Mouse (Mus musculus) adrenal gland, postnatal 36 days (tissue): ENCODE data around the gene Gm13889. TPM values are rescaled to one million over a fixed set of nuclear protein-coding genes. Genes with fewer than 3 reads are reported as not detected.
A peak's percentile ranks its signal among the peaks of the same experiment; 100 is the strongest.

Experiments
- DNase-seq, 2 experiments: peaks; one replicate each; pipeline ENCODE4 v3.0.0; 2021; ENCODE audit warnings: mixed read lengths in 1 of 2
- total RNA-seq, 2 experiments: library from RNA; stranded (reverse); gene quantifications; 2 replicates each; pipeline ENCODE4 v1.2.3; 2021

Gm13889 gene
- total RNA-seq, 2 experiments from 2014 or later: 30.9 to 72.6 TPM

DNA sequence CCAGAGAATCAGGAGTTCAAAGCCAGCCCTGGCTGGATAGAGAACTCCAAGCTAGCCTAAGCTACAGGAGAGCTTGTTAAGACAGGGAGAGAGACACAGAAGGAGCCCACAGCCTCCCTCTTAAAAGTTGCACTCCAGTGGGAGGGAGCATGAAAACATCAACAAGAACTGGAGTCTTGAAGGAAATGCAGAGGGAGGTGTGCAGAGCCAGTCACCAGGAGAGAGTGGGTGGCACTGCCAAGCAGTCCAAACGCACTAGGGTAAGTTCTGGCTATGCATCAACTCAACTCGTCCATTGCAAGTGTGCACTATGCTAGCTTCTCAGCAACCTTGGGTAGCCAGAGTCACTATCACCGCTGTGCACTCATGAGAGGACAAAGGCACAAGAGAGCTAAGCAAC is 1.2 kb upstream of the Gm13889 start:
- DNase-seq: no peak

DNA sequence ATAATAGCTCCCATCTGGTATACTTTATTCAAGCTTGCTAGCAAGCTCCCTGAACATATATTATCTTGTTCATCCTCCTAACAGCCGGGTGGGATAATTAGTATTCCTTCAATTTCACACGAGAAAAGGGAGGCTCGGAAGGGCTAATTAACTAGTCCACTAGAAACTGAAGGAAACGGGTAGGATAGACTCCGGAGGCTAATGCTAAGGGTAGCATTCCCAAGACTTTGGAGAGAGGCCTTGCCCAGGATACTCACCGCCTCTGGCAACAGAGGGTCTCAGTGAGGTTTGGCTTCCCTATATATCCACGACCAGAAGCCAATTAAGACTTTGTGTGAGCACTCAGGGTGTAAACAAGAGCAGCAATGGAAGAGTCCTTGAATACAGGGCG is 779 bp upstream of the Gm13889 start:
- no peak for DNase-seq

DNA sequence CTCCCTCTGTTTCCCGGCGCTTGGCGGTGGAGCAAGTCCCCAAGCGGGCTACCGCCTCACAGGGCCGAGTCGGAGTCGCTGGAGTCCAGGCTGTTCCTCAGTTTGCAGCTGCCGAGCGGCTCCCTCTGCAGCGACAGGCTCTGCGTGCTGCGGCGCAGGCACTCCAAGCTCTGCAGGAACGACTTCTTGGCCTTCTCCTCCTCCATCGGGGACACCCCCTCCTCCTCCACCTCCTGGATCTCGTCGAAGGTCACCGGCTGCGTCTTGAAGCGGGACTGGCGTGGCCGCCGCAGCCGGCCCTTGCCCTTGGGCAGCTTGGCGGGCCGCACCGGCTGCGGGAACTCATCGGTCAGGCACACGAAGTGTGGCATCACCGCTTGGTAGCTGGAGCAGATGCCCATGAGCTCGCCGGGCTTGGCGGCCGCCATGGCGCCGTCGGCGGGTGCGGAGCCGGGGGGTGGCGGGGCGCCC is 635 bp downstream of the Gm13889 start:
- DNase-seq: peak; percentile 65 to 74

DNA sequence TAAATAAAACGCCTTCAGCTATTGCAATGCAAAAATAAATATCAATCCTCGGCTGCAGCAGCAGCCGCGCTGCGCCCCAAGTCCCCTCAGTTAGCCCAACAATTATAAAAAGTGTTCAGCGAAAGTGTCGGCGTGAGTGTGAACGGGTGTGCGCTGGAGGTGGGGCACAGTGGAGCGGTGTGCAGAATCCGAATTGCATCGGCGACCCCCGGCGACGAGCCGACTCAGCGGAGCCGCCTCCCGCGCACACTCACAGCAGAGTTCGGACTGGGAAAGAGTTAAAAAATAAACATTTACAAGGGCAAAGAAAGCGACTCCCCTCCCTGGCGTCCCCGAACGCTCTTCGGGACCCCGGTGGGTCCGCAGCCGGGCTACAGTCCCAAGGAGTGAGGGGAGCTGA is 1.1 kb downstream of the Gm13889 start:
- no peak for DNase-seq

DNA sequence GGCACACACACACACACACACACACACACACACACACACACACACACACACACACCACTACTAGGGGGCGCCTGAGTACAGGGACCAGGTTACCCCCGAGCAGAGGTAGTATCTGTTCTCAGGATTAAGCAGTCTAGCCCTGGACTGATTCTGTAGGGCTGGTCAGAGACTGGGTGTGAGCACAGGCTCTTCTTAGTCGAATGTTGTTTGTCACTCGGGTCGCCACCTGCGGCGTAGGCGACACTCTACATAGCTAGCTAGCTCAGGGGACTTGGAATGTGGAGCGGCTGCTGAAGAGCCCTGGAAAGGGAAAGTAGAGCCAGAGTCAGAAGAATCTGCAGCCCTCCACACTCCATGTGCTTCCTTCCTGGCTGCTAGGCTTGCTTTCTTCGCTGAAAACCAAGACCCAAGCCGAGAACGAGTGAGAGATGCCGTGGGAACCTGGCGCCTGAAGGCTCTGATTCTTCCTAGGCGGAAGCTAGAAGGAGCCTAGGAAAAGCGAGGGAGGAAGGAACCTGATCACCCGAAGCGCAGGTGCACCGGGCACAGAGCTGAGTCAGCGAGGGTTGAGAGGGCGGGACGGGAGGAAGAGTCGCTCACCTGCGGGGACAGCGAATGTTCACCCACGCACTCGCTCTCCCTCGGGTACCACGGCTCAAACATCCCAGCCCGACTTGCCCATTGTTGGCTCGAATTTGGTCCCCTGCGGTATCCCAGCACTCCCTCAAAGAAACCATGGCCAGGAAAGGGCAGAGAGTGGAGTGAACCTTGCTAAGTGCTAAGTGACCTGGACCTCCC is 2.0 kb downstream of the Gm13889 start:
- DNase-seq: no peak

DNA sequence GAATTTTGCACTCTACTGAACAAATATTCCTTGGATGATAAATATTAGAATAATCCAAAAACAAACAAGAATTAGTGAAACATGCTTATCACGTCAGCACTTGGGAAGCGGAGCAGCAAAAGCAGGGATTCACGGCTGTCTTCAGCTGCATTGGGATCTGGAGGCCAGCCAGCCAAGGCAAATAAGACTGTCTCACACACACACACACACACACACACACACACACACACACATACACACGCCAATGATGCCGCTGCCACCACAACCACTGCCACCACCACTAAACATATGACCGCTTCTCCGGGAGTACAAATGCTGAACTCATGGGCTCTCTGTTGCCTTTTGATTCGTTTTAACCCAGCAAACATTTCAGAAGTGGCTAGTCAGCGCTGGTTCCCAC is 3.3 kb downstream of the Gm13889 start:
- DNase-seq: no peak

DNA sequence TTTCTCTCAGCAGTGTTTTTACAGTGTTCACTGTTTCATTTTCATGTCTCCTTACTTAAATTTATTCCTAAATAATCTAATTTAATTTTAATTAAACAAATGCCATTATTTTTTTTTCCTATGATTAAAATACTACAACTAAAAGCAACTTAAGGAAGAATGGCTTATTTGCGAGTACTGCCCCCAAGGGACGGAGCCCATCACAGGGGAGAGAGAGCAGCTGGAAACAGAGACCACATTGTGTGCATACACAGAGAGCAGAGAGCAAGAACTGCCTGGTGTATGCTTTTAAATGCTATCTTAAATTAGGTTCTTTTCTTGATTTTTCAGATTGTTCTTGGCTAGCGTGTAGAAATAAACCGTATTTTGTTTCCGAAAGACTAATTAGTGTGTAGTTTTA is 10.0 kb downstream of the Gm13889 start:
- no peak for DNase-seq

DNA sequence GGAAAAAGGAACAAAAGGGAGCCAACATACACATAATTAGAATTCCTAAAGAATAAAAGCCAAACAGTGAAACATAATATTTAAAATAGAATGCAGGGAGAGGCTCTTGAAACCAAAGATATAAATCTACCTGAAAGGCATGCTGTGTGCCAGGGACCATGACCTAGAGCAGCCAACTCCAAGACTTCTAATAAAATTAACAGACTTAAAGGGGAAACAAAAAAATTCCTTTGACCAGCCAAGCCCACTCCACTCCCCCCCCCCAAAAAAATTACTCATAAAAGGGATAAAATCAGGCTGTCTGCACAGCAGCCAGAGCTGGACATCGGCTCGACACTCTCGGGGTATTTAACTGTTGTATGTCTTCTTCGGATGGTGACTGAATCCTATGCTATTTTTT is 12.1 kb downstream of the Gm13889 start:
- DNase-seq: no peak

DNA sequence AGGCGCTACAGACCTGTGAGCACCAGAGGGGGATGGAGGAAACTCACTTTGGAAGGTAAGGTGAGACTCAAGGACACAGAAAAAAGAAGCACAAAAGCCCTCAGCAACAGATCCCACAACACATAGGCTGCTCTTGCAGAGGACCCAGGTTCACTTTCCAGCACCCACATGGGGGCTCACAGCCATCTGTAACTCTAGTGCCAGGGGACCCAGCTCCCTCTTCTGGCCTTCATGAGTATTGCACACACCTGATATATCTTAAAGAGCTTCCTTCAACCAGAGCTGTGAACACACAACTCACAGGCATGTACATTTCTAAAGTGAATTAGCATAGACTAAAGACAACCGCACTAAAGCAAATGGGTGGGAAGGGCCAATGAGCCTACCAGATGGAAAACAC is 12.9 kb downstream of the Gm13889 start:
- DNase-seq: no peak

DNA sequence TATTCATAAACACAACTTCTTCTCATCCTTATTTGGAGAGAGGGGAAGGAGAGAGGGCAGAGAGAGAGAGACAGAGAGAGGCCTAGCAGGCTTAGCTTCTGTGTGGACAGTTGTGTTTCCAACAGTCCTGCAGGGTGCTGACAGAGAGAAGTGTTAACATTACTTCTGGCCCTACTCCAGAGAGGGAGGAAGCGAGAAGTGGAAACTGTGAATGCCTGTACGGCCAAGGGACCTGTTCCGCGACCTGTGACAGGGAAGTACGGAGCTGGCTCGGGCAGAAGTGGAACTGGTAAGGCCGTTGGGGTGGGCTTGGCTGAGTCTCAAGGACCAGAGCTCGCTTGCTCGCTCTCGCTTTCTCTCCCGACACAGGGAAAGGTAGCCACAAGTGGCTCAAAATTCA is 15.3 kb downstream of the Gm13889 start:
- peak in 1 of 2 experiments; percentile 7 for DNase-seq

DNA sequence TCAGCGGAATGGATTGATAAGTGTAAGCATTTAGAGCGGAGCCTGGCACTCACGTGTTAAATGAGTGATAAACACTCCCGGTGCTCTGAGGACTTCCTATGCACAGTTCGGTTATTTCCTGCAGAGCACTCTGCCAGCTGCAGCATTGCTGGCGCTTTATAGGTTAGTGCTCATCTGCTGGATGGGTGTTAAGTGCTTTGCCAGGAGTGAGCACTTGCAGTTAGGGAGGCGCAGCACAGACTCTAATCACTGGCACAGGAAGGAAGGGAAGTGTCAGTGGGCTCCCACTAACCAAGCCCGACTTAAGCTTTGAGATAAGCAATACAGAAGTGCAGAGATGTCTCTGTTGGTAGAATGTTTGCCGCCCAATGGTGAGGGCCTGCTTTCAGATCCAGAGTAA is 18.5 kb downstream of the Gm13889 start:
- DNase-seq: no peak

DNA sequence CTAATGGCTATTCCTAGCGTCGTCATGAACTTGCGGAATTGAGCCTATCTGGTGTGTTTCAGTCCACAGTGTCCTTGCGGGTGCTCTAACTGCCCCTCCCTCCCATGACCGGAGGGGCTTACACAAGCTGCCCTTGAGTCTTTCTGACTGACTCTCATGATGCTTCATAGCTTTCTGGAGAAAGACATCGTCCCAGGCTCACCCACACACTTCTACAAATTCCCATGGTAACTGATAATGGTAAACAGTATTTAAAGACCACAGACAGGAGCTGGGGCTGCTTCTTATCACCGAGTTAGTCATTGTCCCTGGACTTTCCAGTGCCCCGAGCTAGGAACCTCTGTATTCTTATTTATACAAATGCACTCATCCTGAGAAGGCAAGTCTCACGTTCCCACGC is 28.1 kb downstream of the Gm13889 start:
- DNase-seq: peak in 1 of 2 experiments; percentile 28

DNA sequence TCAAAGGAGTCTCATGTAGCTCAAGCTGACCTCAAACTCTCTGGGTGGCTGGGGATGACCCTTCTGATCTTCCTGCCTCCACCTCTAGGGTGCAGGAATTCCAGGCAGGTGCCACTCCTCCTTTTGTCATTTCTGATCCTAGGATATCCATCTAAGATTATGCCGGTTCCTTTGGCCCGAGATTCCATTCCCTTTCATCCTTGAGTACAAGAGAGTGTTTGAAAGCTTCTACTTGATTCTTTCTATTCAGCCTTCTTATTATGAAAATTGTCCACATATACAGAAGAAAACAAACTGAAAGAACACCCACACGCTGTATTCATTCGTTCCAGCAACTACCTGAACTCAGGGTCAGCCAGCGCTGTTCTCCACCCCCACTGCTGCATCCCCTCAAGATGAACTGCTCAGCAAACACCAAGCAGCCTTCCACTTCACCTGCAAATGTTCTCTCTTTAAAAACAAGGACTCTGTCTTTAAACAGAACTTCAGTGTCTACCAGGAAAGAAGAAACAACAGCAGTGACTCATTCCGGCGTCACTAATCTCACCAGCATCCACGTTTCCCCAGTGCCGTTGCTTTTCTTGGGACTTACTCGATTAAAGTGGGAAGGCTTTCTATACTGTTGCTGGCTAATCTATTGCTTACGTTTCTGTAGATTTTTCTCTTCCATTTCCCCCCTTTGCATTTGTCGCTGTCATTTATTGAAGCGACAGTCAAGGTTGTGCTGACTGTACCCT is 29.1 kb downstream of the Gm13889 start:
- peak in 1 of 2 experiments; percentile 51 for DNase-seq

DNA sequence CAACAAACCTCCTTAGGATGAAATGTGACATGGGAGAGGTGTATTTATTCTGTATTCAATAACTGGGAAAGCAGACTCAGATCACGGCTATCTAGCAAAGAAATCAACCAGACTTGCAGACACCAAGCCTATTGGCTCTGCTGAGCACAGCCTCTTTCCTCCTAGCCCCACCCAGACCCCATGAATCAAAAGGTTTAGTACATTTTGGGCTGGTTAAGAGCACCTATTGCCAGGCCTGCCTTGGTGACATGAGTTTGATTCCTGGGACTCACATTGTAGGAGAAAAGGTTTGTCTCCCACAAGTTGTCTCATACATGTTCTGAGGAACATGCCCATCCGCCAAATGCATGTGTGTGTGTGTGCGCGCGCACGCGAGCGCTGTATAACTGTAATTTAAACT is 30.9 kb downstream of the Gm13889 start:
- DNase-seq: no peak

DNA sequence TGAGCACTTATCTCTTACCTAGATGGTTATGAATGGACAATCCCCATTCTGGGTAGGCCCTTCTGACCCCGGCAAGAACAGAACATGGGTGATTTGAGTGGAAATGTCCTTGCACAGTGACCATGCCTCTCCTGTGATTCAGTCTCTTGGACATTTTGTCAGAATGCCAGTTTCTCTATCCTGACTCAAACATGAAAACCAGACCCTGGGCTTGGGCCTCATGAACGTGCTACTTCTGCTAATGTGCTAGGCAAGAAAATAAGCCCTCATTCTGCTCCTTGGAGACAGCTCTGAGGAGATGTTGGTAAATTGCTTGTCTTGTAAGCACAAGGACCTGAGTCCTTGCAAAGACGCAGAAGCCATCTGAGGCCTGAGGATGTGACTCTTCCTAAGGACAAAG is 37.9 kb downstream of the Gm13889 start:
- peak in 1 of 2 experiments; percentile 28 for DNase-seq

DNA sequence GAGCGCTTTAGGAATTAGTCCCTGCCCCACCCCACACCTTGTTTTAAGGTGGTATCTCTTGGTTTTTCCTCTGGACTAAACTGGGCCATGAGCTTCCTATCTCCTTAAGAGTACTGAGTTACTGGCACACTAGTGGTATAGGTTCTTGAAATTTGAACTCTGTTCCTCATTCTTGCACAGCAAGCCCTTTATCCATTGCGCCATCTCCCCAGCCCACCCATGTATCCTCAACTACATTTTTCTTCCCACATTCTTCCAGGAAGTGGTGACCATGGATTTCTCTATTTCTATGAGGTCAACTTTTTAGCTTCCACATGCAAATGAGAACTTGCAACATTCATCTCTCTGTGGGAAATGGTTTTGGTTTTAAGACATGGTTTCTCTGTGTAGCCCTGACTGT is 43.4 kb downstream of the Gm13889 start:
- DNase-seq: no peak

DNA sequence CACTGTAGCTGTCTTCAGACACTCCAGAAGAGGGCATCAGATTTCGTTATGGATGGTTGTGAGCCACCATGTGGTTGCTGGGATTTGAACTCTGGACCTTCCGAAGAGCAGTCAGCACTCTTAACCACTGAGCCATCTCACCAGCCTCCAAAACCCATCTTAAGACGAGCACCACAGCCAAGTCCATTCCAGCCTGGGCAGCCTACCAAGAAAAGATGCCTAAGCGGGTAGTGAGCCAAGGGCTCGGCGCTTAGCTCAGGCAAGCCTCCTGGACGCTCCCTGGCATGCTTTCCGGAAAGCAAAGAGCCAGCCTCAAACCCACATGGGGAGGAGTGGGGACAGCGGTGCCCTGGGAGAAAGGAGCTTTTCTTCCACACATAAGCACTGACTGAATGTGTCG is 45.1 kb downstream of the Gm13889 start:
- DNase-seq: peak; percentile 28 to 61

DNA sequence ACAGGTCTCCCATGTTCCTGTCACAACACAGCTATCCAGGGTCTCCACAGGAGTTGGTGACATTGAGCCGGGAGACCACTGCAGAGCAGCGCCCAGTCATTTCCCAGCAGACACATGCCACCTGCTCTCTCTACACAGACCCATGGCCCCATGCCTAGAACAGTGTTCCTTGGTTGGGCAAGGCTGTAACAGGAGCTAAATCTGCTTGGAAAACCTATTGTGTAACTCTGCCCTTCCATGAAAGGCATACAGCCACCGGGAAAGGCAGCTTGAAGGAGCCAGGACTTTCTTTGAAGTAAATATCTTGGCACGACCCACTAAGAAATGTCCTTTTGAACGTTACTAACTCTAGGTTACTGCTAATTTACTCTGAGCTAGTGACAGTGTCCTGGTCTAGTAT is 47.3 kb downstream of the Gm13889 start:
- peak in 1 of 2 experiments; percentile 55 for DNase-seq

DNA sequence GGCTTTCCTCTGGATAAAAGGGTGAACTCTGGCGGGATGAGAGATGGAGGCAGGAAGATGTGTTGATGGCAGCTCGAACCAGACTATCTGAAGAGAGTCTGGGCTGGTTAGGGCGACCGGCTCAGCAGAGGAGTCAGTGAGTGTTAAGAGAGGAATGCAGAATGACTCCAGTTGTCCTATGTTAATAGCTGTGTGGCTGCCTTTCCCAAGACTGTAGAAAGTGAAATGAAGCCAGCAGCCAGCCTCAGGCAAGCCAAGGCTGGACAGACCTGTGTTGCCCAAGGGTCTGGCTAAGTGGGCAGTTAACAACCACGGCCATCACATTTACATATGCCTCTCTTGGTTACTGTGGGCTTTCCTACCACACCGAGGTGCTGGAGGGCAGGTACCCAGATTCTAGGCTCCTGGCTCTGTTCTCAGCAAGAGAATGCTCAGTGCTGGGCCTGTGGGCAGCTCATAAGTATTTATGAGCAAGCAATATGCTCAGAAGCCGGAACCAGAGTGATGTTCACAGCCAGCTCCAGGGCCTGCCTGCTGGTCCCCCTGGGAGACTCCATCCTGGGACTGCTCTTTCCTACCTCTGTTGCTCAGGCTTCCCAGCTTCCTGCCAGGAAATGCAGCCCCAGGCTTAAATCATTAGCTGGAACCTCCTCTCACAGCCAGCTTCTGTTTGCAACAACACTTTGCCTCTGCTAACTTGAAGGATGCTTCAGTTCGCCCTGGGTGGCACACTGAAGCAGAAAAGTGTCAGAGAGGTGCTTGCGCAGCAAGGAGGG is 49.3 kb downstream of the Gm13889 start:
- DNase-seq: peak in 1 of 2 experiments; percentile 59

DNA sequence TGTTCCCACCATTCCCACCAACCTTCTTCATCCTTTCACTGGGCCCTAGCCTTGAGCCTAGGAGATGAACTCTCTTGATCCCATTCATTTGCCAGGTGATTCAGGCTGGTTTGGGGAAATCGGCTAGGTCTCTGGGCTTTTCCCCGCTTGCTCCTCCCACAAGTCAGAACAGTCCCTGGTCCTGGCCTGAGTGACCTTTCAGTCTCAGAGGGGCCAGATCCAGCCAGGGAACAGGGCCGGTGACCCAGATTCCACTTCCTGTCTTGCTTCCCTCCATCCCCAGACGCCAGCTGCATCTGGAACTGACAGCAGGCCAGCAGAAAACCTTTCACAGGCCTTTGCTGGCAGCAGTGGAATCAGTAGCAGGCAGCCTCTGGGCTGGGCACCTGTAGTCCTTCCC is 50.7 kb downstream of the Gm13889 start:
- DNase-seq: peak; percentile 31 to 44
